In the genomic region with DNA sequence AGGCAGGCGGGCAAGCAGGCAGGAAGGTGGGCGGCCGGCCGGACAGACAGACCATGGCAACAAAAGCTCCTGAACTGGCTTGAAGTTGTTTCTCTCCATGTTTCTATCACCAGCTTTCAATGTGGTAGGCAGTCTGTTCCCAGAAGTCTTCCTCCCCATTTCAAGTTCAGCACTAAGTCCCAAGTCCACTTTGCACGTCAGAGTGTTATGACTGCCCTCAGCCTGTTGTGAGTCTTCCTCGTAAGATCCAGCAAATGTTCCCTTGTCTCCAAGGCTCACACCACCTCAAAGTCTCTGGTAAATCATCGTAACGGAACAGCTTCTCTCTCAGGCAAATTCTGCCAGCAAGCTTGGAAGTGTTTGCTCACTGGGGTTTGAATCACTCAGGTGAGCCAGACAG, we compare ENCODE assay signal across 28 mouse cellular contexts. TPM values are rescaled to one million over a fixed set of nuclear protein-coding genes. Genes with fewer than 3 reads are reported as not detected.
A peak's percentile ranks its signal among the peaks of the same experiment; 100 is the strongest.
DNase-seq lines count a peak whose midpoint lies in the region; ATAC-seq and TF ChIP-seq lines count a peak whose summit lies in the region.
"Had no signal": no experiment of that assay in that cellular context is flagged by ENCODE, and none has a peak within 500 bp of the region (broad histone marks: within the 10 kb centered on the region; RNA-seq: fewer than 3 reads in every experiment).

No protein-coding gene starts in this region.

- 0 out of 2 replicates have a peak overlapping the region, but pooled peaks have one; percentile 73 for H3K9ac ChIP-seq in lung, embryonic 16.5 days (ENCODE audit: low read length)
- H3K9ac ChIP-seq in intestine, postnatal 0 days (ENCODE audit: low read depth, low read length): no peak overlapping the region
- no peak overlapping the region for H3K9ac ChIP-seq in forebrain, embryonic 12.5 days
- H3K9ac ChIP-seq: embryonic facial prominence, embryonic 12.5 days; hindbrain, embryonic 14.5 days; limb, embryonic 12.5 days; liver, embryonic 12.5 days; liver, postnatal 0 days; neural tube, embryonic 12.5 days had no signal

- ATAC-seq in lung, embryonic 16.5 days (ENCODE audit: low read depth): no peak
- no peak for ATAC-seq in intestine, postnatal 0 days
- no peak for ATAC-seq in forebrain, embryonic 12.5 days (ENCODE audit: low FRiP score)
- ATAC-seq: forebrain, embryonic 16.5 days; liver, embryonic 12.5 days; liver, postnatal 0 days had no signal

- H3K27ac ChIP-seq in kidney, adult 2 months (ENCODE audit: insufficient read depth, low read depth, low read length): peak overlapping the region; percentile 49
- peak overlapping the region; percentile 99 for H3K27ac ChIP-seq in lung, embryonic 16.5 days (ENCODE audit: low read length)
- peak overlapping the region; percentile 45 for H3K27ac ChIP-seq in embryonic facial prominence, embryonic 10.5 days (replicated peaks)
- peak overlapping the region; percentile 65 for H3K27ac ChIP-seq in intestine, postnatal 0 days (ENCODE audit: low read depth, low read length)
- H3K27ac ChIP-seq in forebrain, embryonic 10.5 days: no peak overlapping the region
- H3K27ac ChIP-seq in forebrain, embryonic 12.5 days: no peak overlapping the region
- H3K27ac ChIP-seq: embryonic facial prominence, embryonic 12.5 days; hindbrain, embryonic 14.5 days; kidney, postnatal 0 days; limb, embryonic 12.5 days; liver, embryonic 12.5 days; neural tube, embryonic 12.5 days had no signal

- no peak overlapping the region for H3K4me3 ChIP-seq in kidney, adult 2 months (ENCODE audit: insufficient read depth, low read depth, low read length)
- no peak overlapping the region for H3K4me3 ChIP-seq in lung, embryonic 16.5 days (ENCODE audit: low read length)
- H3K4me3 ChIP-seq in embryonic facial prominence, embryonic 10.5 days: no peak overlapping the region
- no peak overlapping the region for H3K4me3 ChIP-seq in intestine, postnatal 0 days (ENCODE audit: low read depth, low read length)
- no peak overlapping the region for H3K4me3 ChIP-seq in forebrain, embryonic 10.5 days
- no peak overlapping the region for H3K4me3 ChIP-seq in forebrain, embryonic 12.5 days (replicated peaks)
- H3K4me3 ChIP-seq: embryonic facial prominence, embryonic 12.5 days; limb, embryonic 12.5 days; liver, embryonic 12.5 days; midbrain, embryonic 10.5 days; myocyte; neural tube, embryonic 12.5 days had no signal

- peak; percentile 74 for DNase-seq in kidney, adult 2 months
- no peak for DNase-seq in kidney, postnatal 10 days
- no peak for DNase-seq in lung, postnatal 14 days
- no peak for DNase-seq in embryonic facial prominence, embryonic 10.5 days (ENCODE audit: low spot score)
- DNase-seq in forebrain, embryonic 10.5 days (ENCODE audit: extremely low spot score, low spot score): no peak
- DNase-seq: adrenal gland, postnatal 10 days; B cell, adult 2 months; cerebellum, adult 9-10 months; cerebellum, postnatal 36 days; gastrocnemius, postnatal 14 days; heart, postnatal 36 days; liver, postnatal 0 days; right cerebral cortex, adult 18-20 months; right cerebral cortex, postnatal 4 days had no signal

- no peak overlapping the region for H3K4me2 ChIP-seq in lung, embryonic 16.5 days (ENCODE audit: low read depth, low read length)
- H3K4me2 ChIP-seq in intestine, postnatal 0 days (replicated peaks; ENCODE audit: low read depth): peak overlapping the region; percentile 21; the same call in 1 of the 2 replicates
- no peak overlapping the region for H3K4me2 ChIP-seq in forebrain, embryonic 12.5 days
- H3K4me2 ChIP-seq: embryonic facial prominence, embryonic 12.5 days; heart, embryonic 11.5 days; hindbrain, embryonic 14.5 days; limb, embryonic 12.5 days; liver, embryonic 12.5 days; neural tube, embryonic 12.5 days had no signal

- no peak for TF ChIP-seq POLR2A in kidney, adult 2 months (IDR thresholded peaks at IDR 0.05; ENCODE audit: low read depth, low read length)

- 72% methylated on average over 8 of the region's 8 CpGs for WGBS in kidney, adult 2 months
- 81% methylated on average over 8 of the region's 8 CpGs for WGBS in lung, embryonic 16.5 days
- 88% methylated on average over 8 of the region's 8 CpGs for WGBS in embryonic facial prominence, embryonic 10.5 days
- WGBS in intestine, postnatal 0 days: 75% methylated on average over 8 of the region's 8 CpGs
- 91% methylated on average over 8 of the region's 8 CpGs for WGBS in forebrain, embryonic 10.5 days
- WGBS in forebrain, embryonic 12.5 days: 95% methylated on average over 8 of the region's 8 CpGs

- no peak for TF ChIP-seq CTCF in kidney, adult 2 months (conservative IDR thresholded peaks at IDR 0.05; ENCODE audit: insufficient read depth, insufficient read length, low read depth, low read length)
- TF ChIP-seq CTCF in intestine, postnatal 0 days (IDR thresholded peaks at IDR 0.05; ENCODE audit: low read depth): no peak

- H3K27me3 ChIP-seq in kidney, adult 2 months (replicated peaks; ENCODE audit: control insufficient read depth, insufficient read depth, low read length): no peaks in the 10 kb centered on the region
- no peaks in the 10 kb centered on the region for H3K27me3 ChIP-seq in lung, embryonic 16.5 days (ENCODE audit: control insufficient read depth, insufficient read depth, low read depth, low read length)
- no peaks in the 10 kb centered on the region for H3K27me3 ChIP-seq in embryonic facial prominence, embryonic 10.5 days (replicated peaks; ENCODE audit: low read depth, poor library complexity, severe bottlenecking)
- H3K27me3 ChIP-seq in intestine, postnatal 0 days (replicated peaks; ENCODE audit: control insufficient read depth, insufficient read depth, low read length): no peaks in the 10 kb centered on the region
- no peaks in the 10 kb centered on the region for H3K27me3 ChIP-seq in forebrain, embryonic 10.5 days (ENCODE audit: poor library complexity, severe bottlenecking)
- H3K27me3 ChIP-seq in forebrain, embryonic 12.5 days: no peaks in the 10 kb centered on the region
- H3K27me3 ChIP-seq: embryonic facial prominence, embryonic 12.5 days; limb, embryonic 12.5 days; liver, embryonic 12.5 days; neural tube, embryonic 12.5 days had no signal

- H3K36me3 ChIP-seq in kidney, adult 2 months (ENCODE audit: control insufficient read depth, insufficient read depth, low read length): no peaks in the 10 kb centered on the region
- H3K36me3 ChIP-seq in lung, embryonic 16.5 days (ENCODE audit: control insufficient read depth, insufficient read depth, low read length): peaks cover 8% of the 10 kb centered on the region; the same call in 1 of the 2 replicates
- H3K36me3 ChIP-seq in embryonic facial prominence, embryonic 10.5 days (replicated peaks): peaks cover 6% of the 10 kb centered on the region; the same call in 1 of the 2 replicates
- H3K36me3 ChIP-seq in intestine, postnatal 0 days (ENCODE audit: control insufficient read depth, insufficient read depth): peaks cover 25% of the 10 kb centered on the region; the same call in 1 of the 2 replicates
- H3K36me3 ChIP-seq in forebrain, embryonic 10.5 days (replicated peaks): peaks cover 2% of the 10 kb centered on the region; the same call in 1 of the 2 replicates
- H3K36me3 ChIP-seq in forebrain, embryonic 12.5 days (replicated peaks): peaks cover 4% of the 10 kb centered on the region; the same call in 1 of the 2 replicates
- H3K36me3 ChIP-seq: G1E; liver, embryonic 12.5 days had no signal

- H3K9me3 ChIP-seq in lung, embryonic 16.5 days (ENCODE audit: control insufficient read depth, low read length): no peaks in the 10 kb centered on the region
- no peaks in the 10 kb centered on the region for H3K9me3 ChIP-seq in embryonic facial prominence, embryonic 10.5 days
- no peaks in the 10 kb centered on the region for H3K9me3 ChIP-seq in intestine, postnatal 0 days (ENCODE audit: control insufficient read depth)
- no peaks in the 10 kb centered on the region for H3K9me3 ChIP-seq in forebrain, embryonic 10.5 days
- no peaks in the 10 kb centered on the region for H3K9me3 ChIP-seq in forebrain, embryonic 12.5 days
- H3K9me3 ChIP-seq: embryonic facial prominence, embryonic 12.5 days; G1E; limb, embryonic 12.5 days; liver, embryonic 12.5 days; midbrain, embryonic 10.5 days; neural tube, embryonic 12.5 days had no signal

- peaks cover 26% of the 10 kb centered on the region for H3K4me1 ChIP-seq in kidney, adult 2 months (ENCODE audit: control insufficient read depth, insufficient read depth, low read length)
- H3K4me1 ChIP-seq in lung, embryonic 16.5 days (replicated peaks; ENCODE audit: control insufficient read depth, insufficient read depth, low read length): peaks cover 32% of the 10 kb centered on the region
- H3K4me1 ChIP-seq in embryonic facial prominence, embryonic 10.5 days: peaks cover 44% of the 10 kb centered on the region
- peaks cover 25% of the 10 kb centered on the region for H3K4me1 ChIP-seq in intestine, postnatal 0 days (replicated peaks; ENCODE audit: control insufficient read depth, insufficient read depth, low read length)
- peaks cover 39% of the 10 kb centered on the region for H3K4me1 ChIP-seq in forebrain, embryonic 10.5 days
- H3K4me1 ChIP-seq in forebrain, embryonic 12.5 days: peaks cover 32% of the 10 kb centered on the region

RNA-seq across cellular contexts. Expression of gene Traf3ip2, which starts 3.9 kb away (rescaled TPM):
- 10.4 and 12.8 TPM in 2 replicates for polyA plus RNA-seq in kidney, adult 2 months (2012; rRNA removed)
- polyA plus RNA-seq in lung, embryonic 16.5 days (2015; fragmentation: Nextera tagmentation; extraction: Ambion mirVana): 34.2 and 37.9 TPM in 2 replicates
- polyA plus RNA-seq in embryonic facial prominence, embryonic 10.5 days (2016; fragmentation: Nextera tagmentation; extraction: Ambion mirVana): 12.9 and 14.8 TPM in 2 replicates
- polyA plus RNA-seq in intestine, postnatal 0 days (2015; fragmentation: Nextera tagmentation; extraction: Ambion mirVana): 25.3 and 27.8 TPM in 2 replicates
- 10.3 and 11.7 TPM in 2 replicates for polyA plus RNA-seq in forebrain, embryonic 10.5 days (2016; fragmentation: Nextera tagmentation; extraction: Ambion mirVana)
- 4.7 and 6.0 TPM in 2 replicates for polyA plus RNA-seq in forebrain, embryonic 12.5 days (2016; fragmentation: Nextera tagmentation; extraction: Ambion mirVana)

Comparison
In these comparisons a context has a peak if more than half of its experiments do, and no peak if none do; other contexts are left out.
1. H3K27ac ChIP-seq: peak in kidney, adult 2 months (single experiment), lung, embryonic 16.5 days (single experiment), embryonic facial prominence, embryonic 10.5 days (single experiment) and intestine, postnatal 0 days (single experiment); none in forebrain, embryonic 10.5 days (single experiment) and forebrain, embryonic 12.5 days (single experiment).